Mouse (Mus musculus): ENCODE data around the gene 4632433K11Rik. TPM values are rescaled to one million over a fixed set of nuclear protein-coding genes. Genes with fewer than 3 reads are reported as not detected.
"Not testable (repeated sequence)": the region's sequence is repeated elsewhere in the genome, so short reads cannot be mapped to it uniquely, and the experiment has no call there.

The 4632433K11Rik gene
- total RNA-seq, 2 experiments from 2014 or later = not detected

GRCm38 (mm10) chr7:5053456-5054179 is 19.7 kb downstream of the 4632433K11Rik start:
- ATAC-seq (ENCODE audit: poor library complexity, severe bottlenecking) = no peak

GRCm38 (mm10) chr7:5056651-5057263 is 22.8 kb downstream of the 4632433K11Rik start:
- no peak for ATAC-seq (ENCODE audit: poor library complexity, severe bottlenecking)

- no peak for ATAC-seq (ENCODE audit: poor library complexity, severe bottlenecking)
Observed at GRCm38 (mm10) chr7:5057381-5057780, 23.5 kb downstream of the 4632433K11Rik start.

- ATAC-seq (ENCODE audit: poor library complexity, severe bottlenecking) = no peak
Observed at GRCm38 (mm10) chr7:5057804-5058203, 23.9 kb downstream of the 4632433K11Rik start.

GRCm38 (mm10) chr7:5058631-5059030 is 24.7 kb downstream of the 4632433K11Rik start:
- no peak for ATAC-seq (ENCODE audit: poor library complexity, severe bottlenecking)

GRCm38 (mm10) chr7:5059421-5059820 is 25.5 kb downstream of the 4632433K11Rik start:
- no peak for ATAC-seq (ENCODE audit: poor library complexity, severe bottlenecking)

GRCm38 (mm10) chr7:5060239-5060731 is 26.4 kb downstream of the 4632433K11Rik start:
- peak; percentile 36 for ATAC-seq (ENCODE audit: poor library complexity, severe bottlenecking)

GRCm38 (mm10) chr7:5060944-5061773 is 27.2 kb downstream of the 4632433K11Rik start:
- peak; percentile 70 for ATAC-seq (ENCODE audit: poor library complexity, severe bottlenecking)

GRCm38 (mm10) chr7:5061774-5062359 is 27.9 kb downstream of the 4632433K11Rik start, which contains the start of gene U2af2:
Gene U2af2, plus strand, starts transcription at chr7:5062143.
- ATAC-seq (ENCODE audit: poor library complexity, severe bottlenecking) = peak; percentile 52

- ATAC-seq (ENCODE audit: poor library complexity, severe bottlenecking) = peak; percentile 22
Observed at GRCm38 (mm10) chr7:5062360-5063001, 28.6 kb downstream of the 4632433K11Rik start.

GRCm38 (mm10) chr7:5064886-5065285 is 31.0 kb downstream of the 4632433K11Rik start:
- no peak for ATAC-seq (ENCODE audit: poor library complexity, severe bottlenecking)

GRCm38 (mm10) chr7:5073586-5073985 is 39.7 kb downstream of the 4632433K11Rik start:
- ATAC-seq (ENCODE audit: poor library complexity, severe bottlenecking) = no peak

- no peak for ATAC-seq (ENCODE audit: poor library complexity, severe bottlenecking)
Observed at GRCm38 (mm10) chr7:5074984-5075383, 41.1 kb downstream of the 4632433K11Rik start.

GRCm38 (mm10) chr7:5076931-5077330 is 43.0 kb downstream of the 4632433K11Rik start:
- ATAC-seq (ENCODE audit: poor library complexity, severe bottlenecking) = no peak

- not testable (repeated sequence) for ATAC-seq (ENCODE audit: poor library complexity, severe bottlenecking)
Observed at GRCm38 (mm10) chr7:5079365-5080009, 45.6 kb downstream of the 4632433K11Rik start.

GRCm38 (mm10) chr7:5080010-5080751 is 46.3 kb downstream of the 4632433K11Rik start, which contains the start of gene Epn1:
Gene Epn1, plus strand, starts transcription at chr7:5080235.
- ATAC-seq (ENCODE audit: poor library complexity, severe bottlenecking) = peak; percentile 94

- ATAC-seq (ENCODE audit: poor library complexity, severe bottlenecking) = no peak
Observed at GRCm38 (mm10) chr7:5080815-5081214, 46.9 kb downstream of the 4632433K11Rik start.

- ATAC-seq (ENCODE audit: poor library complexity, severe bottlenecking) = no peak
Observed at GRCm38 (mm10) chr7:5081241-5081640, 47.3 kb downstream of the 4632433K11Rik start.

- ATAC-seq (ENCODE audit: poor library complexity, severe bottlenecking) = no peak
Observed at GRCm38 (mm10) chr7:5081939-5082338, 48.0 kb downstream of the 4632433K11Rik start.
